Mouse (Mus musculus): Measurements from ENCODE around the gene Lpp.

Gene Lpp

DNA sequence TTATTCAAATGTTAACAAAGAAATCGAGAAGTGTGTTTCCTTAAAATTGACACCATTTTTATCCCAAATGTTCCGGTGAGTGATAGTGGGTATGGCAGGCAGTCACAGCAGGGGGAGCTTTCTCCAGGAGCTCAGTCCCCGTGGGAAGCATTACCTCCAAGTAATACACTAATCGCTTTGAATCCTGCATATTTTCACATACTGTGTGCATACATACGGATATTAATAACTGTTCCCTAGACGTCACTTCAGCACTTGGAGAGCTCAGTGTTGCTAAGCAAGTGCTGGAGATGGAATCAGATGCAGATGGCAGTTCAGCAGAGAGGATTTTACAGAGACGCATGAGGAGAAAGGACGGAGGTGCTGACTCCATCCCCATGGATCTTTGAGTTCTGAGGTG, 487.4 kb downstream of the Lpp start:
- DNase-seq (ENCODE audit: low spot score): no peak

DNA sequence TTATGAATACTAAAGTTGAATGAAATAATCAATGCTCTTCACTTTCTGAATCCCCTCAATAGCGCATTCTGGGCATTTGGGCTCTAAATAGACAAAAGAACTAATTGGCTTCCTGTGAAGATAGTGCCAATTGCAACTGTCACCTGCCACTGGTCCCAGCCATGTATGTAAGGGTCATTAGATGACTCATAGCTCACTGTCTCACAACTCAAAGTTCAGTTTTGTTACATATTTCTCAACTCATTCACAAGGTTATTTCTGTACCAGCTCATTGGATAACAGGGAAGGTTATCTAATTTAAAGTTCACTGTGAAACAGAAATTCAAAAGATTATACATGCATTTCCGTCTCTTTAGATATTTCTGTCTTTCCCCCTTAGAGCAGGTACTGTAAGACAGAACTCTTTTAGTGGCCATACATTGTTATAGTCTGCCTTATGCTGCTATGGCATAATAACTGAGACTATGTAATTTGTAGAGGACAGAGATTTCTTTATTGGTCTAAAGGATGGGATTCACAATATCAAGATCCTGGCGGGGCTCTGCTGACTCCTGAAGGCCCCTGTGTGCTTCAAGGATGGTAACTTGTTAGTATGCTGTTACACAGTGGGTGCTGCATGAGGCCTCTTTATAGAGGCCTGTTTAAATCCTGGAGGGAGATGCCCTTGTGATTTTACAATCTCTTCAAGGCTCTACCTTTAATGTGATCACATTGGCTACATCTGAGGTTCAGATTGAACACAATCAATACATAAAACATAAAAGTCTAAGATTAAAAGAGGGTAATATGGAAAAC, 488.9 kb downstream of the Lpp start:
- no peak for DNase-seq (ENCODE audit: low spot score)

DNA sequence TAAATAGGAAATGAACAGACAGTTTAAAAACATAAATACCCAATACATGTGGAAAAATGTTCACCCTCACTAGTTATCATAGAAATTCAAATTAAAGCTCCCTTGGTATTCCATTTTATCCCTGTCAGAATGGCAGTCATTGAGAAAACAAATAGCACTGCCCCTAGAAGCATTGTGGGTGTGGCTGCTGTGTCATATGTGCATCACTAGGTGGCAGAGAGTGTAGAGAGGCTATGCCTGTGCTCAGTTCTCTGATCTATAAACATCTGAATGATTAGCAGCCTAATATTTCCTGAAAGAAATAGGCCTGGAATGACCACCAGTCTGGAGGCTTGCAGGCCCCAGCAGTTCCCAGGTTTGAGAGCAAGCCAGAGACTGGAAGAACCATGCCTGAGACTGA, 490.7 kb downstream of the Lpp start:
- no peak for DNase-seq (ENCODE audit: low spot score)

DNA sequence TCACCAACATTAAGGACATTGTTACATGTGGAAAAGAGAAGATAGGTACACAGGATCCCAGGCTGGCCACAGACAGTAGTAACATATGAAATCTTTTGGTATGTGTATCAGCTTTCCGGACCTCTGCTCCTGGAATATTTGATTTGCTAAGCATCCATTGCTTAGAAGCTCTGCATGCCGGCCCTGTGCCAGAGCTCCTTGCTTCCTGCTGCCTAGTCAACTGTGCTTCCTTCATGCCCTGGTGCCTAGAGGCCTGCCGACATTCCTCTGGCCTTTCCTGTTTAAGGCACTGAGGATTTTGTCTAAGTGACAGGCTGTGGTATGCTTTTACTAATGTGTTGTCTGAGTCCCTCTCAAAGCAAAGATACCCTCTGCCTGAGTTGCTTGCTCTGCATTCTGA, 493.0 kb downstream of the Lpp start:
- no peak for DNase-seq (ENCODE audit: low spot score)

DNA sequence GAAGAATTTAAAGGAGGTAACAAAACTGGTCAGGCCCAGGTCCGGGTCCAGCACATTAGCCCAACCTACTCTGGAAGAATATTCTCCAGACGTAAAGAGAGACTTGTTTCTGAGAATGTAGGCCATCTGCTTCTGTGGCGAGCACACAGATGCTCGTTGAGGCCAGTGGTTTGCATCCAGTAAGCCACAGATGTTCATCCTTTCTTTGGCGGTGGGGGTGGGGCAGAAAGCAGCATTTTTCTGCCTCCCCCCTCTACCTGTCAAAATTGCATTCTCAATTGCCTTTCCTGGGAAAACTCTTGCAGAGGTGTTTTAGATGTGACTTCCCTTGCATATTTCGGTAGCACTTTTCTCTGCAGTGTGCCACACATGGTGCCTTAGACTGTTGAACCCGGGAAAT, 493.6 kb downstream of the Lpp start:
- DNase-seq (ENCODE audit: low spot score): no peak

DNA sequence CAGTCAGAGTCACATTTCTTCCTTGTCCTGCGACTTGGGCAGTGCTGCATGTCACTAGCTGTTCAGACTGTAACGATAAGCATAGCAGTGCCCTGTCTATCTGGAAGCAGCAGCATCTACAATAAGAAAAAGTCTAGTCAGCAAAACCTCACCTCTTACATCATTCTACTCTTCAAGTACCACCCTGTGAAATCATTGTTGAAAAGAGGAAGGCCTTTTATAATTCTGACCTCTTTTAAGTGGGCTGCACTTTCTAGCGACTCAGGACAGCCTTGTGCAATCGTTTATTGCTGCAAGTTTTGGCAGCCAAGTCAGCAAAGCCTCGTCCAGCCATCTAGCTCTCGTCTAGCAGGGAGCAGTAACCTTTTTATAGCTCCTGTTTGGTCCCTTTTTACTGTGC, 498.1 kb downstream of the Lpp start:
- DNase-seq (ENCODE audit: low spot score): no peak

DNA sequence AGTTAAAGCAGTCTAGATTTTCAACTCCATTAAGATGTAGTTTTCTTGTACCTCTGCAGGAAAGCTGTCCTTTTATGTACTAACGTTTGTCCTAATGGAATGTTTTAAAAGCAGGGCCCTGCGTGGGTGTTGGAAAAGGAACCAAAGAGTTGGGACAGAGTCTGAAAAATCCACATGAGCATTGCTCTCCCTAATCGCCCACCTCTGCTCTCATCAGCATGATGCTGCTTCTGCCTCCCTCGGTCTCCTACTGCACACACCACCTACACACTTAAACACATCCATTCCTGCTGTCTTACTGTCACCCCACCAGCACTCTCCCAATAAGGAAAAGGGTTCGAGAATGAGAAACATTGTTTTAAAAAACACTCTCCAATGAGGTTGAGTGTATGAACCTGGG, 501.9 kb downstream of the Lpp start:
- DNase-seq (ENCODE audit: low spot score): no peak

DNA sequence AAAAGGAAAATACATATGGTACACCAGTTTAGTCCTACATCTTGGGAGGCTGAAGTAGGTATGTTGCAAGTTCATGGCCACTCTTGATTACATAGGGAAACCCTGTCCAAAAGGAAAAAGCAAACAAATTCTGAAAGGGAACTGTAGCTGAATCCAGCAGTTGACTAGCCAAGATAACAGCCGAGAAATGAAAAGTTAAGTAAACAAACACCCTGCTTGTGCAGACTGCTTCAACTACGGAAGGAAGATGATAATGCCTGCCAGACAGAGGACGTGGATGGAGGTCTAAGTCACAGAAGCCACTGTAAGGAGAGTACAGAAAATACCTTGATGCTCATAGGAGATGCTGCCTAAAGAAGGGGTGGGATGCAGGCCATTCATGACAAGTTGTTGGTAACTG, 504.3 kb downstream of the Lpp start:
- DNase-seq (ENCODE audit: low spot score): no peak

DNA sequence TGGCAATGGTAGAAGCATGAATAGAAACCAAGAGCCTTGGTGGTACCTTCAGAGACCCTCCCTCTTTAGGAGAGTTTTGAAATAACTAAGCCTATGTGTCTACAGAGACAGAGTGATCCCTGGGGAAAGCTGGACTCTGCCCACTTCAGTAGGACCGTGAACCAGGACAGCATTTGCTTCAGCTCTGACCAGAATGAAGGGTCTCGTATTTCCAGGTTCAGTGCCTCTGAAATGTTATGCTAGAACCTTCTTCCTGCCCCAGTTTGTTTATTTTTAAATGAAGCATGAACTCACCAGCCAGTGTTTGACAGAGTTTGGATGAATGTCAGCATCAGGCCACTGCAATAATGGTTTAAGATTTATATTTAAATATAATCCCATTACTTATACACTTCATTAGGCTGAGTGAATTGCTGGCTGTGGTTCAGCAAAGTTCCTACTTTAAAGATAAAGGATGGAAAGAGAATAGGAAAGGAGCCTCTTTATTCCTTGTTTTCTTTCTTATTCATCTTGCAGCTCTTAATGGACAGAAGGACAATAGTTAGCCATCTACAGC, 507.0 kb downstream of the Lpp start:
- no peak for DNase-seq (ENCODE audit: low spot score)

DNA sequence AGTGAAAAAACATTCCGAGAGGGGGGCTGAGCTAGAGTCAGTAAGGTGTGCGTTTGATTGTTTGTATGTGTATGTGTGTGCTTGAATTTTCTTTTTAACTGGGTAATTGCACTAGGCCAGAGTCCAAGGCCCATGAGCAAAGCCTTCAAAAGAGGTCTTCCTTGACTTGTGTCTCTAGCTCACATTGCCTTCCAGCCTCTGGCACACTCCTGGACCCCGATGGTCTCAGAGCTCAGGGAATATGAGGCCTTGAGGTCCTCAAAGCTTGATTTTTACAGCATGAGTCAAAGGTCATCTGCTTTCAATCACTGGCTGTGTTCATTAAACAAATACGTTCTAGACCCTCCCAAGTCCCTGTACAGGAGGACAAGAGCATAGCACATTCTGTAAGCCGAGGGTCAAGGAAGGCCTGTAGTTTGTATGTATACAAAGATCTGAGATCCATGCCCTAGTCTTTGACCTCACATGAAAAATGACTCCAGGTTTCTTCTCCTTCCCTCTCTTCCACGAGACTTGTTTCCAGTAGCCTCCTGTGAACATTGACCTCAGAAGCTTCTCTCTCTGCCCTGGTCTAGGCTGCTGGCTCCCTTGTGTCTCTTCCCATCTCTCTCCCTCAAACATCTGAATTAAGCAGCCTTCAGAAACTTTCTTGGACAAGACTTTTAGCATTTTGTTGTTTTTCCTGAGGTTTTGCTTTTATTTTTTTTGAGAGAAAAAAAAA, 508.0 kb downstream of the Lpp start:
- DNase-seq (ENCODE audit: low spot score): no peak

DNA sequence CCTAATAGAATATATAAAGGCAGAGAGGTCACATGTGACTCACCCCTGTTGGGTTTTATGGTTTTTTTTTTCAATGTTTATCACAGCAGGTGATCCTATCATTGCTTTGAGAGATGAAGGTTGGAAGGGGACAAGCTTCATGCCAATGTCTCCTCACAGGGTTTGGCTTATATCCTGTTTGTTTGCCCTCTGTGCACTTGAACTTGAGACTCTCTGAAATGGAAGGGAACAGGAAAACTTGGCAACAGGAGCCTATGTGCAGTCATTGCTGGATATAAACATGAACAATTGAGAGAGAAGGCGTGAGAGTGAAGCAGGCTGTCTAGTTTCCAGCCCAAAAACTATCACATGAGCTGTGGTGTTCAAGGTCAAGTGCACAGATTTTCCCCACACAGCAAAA, 508.8 kb downstream of the Lpp start:
- no peak for DNase-seq (ENCODE audit: low spot score)

DNA sequence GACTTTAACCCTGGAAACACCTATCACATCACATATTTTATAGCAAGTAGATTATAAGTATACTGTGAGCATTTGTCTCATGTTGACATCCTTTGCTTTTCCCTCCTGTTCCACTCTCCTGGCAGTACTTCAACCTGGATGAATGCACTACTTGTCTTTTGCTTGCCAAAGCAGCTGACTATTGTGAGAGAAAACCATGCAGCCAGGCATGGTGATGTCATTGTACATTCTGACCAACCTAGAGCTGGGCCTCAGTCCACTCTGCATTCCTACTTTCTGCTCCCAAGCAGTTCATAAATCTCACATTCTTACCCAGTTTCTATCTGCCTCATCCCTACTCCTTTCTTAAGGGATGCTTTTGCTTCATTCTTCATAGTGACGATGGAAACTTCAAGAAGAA, 515.6 kb downstream of the Lpp start:
- no peak for DNase-seq (ENCODE audit: low spot score)

DNA sequence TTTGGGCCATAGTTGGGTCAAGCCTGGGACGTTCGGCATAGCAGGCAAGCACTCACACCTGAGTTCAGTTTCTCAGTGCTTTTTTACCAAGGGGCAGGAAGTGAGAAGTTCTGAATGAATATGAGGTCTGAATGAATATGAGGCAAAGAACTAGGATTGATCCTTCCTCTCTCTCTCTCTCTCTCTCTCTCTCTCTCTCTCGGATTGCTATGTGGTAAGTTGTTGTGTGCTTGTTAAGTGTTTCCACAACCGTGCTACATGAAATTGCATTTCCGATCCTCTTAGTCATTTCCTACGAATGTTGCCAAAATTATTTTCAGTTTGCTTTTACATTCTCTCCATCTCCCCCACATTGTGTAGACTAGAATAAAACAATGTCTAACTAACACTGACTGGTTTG, 517.0 kb downstream of the Lpp start:
- DNase-seq (ENCODE audit: low spot score): no peak

DNA sequence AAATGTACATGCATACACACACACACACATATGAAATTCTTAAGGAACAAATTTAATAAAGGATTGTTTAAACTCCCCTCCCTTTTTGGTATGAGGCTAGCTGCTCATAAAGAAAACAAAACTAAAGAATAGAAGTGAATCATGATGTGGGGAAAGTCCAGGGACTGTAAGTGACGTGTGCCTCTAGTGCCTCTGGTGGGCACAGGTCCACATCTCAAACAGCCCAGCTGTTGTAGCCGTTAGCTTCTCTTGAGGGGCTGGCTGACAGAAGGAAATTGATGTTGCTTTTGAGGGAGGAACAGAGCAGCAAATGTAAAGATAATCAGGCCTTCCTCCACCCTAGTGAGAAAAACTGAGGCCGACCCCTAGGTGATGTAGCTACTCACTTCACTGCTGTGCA, 517.5 kb downstream of the Lpp start:
- no peak for DNase-seq (ENCODE audit: low spot score)

DNA sequence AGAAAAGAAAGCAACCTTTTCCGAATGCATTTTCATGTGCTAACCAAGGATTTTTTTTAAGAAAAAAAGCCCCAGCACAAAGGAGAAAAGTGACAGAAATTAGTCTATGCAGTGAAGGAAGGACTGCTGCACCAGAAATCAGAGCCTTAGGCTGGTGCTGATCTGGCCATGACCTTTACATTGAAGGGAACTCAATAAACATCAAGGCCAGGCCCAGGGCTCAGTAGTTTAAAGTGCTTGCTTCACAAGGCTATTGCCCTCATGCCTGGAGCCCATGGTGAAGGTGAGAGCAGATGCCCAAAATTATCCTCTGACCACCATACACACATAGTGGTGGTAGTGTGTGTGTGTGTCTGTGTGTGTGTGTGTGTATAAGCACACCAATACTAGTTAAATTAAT, 519.1 kb downstream of the Lpp start:
- no peak for DNase-seq (ENCODE audit: low spot score)

DNA sequence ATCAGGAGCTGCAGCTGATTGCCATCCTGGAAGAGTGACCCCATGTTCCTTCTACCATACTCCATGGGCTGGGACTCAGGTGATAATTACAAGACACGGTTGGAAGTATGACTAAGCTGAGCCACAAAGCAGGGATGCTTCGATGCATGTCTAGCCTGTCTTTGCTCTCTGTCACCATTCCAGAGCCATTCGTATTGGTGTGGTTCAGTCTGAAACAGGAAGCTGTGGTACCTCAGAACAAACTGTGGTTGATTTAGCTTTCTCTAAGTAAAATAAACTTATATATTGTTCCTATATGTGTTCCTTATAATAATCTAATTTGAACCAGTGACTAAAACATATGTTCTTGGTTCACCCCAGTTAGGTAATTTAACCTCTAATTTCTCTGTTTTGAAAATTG, 519.7 kb downstream of the Lpp start:
- DNase-seq (ENCODE audit: low spot score): no peak

DNA sequence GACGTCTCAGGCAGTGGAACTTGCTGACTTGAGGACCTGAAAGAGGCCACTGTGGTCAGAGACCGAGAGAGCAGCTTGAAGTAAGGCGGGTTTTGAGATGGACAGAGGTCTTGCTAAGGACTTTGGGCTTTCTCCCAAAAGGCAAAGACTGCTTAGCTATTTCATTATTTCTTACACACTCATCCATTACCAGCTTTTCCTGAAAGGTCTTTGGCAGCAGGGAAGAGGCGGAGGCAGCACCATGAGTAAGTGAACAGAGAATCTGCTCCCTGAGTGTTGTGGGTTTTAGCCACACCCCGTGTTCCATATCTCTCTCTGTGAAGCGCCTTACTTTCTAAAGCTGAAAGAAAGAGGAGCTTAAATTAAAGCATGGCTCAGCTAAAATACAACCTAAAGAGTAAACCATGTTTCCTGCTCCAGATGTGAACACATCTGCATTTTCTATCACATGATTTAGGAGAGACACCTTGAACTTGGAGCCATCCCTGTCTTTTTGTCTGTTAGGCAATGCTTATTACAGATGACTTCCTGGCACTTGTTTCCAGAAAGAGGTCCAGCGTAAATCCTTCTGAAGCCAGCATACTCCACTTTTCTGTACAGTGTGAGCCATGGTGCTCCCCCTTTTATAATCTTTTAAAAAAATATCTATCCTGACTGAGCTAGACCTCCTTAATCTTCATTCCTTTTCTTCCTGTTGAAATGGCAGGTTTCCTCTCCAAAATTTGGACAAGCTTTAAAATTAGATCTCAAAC, 520.5 kb downstream of the Lpp start:
- no peak for DNase-seq (ENCODE audit: low spot score)

DNA sequence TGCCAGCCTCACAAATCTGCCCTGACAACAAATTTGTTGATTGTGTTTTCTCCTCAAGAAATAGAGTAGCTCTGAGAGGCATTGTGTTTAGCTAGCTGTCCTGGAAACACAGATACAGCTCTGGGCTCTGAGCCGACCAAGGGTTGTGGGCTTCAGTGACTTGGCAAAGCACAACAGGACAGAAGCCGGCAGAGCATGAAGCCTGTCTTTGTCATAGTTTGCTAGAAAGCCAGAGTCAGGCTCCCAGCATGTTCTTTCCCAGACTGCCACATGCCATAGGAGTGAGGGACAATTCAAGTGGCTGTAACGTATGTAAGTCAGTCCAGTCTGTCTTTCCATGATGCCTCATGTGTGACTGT, 521.1 kb downstream of the Lpp start:
- DNase-seq (ENCODE audit: low spot score): no peak

DNA sequence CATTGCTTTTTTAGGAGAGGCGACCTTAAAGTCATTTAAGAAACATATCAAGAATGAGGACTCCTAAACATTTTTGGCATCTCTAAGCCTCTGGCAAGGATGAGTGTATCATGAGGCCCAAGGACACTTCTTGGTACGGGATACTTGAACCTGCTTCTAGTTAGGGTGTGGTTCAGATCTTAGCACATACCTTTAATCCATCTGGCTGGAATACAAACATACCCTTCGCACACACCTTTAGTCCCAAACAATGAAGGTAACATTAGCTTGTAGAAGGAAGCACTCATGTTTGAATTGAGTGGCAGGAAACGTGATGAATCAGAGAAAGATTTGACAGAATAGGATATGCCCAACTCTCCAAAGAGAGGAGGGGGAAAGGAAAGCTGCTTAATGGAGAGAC, 522.2 kb downstream of the Lpp start:
- no peak for DNase-seq (ENCODE audit: low spot score)

DNA sequence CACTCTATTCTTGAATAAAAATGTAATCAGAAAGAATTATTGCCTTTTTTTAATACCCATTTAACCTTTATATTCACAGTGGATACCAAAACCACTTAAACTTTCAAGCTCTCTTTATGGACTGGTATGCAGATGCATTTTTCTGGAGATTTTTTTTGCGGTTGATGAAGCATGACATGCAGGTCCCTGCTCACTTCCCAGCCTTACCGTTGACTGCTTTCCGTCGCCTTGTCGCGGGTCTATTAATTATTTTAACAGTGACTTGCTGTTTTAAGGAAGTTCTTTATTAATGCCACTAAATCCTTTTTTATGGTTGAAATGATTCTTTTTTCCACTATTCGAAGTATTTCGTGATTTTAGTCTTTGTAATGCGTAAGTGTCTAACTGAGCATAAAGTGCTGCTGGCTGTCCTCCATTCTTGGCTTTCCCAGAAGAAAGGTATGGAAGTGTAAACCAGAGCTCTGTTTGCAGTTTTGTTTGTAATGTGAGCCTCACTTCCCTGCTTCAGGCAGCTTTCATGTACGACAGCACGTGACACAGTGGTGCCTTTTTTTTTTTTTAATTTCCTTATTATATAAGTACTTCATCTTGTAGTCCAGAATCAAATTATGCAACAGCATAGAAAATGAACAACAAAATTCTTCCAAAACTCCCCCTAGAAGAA, 526.2 kb downstream of the Lpp start:
- DNase-seq (ENCODE audit: low spot score): no peak

DNA sequence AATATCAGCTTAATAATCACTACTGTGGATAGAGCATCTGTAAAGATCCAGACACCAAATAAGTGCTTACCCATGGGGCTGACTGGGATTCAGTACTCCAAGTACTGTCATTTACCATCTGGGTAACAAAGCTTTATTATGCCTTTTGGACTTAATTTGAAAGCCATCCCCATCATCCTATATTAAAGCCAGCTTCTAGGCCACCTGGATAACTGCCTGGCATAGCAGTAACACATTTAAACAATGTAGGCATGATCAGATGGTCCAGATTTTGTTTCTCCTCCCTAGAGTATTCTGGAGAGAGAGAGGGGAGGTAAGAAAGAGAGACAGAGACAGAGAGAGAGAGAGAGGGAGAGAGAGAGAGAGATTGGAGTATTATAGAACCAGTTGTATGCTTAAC, 536.8 kb downstream of the Lpp start:
- DNase-seq (ENCODE audit: low spot score): no peak

DNA sequence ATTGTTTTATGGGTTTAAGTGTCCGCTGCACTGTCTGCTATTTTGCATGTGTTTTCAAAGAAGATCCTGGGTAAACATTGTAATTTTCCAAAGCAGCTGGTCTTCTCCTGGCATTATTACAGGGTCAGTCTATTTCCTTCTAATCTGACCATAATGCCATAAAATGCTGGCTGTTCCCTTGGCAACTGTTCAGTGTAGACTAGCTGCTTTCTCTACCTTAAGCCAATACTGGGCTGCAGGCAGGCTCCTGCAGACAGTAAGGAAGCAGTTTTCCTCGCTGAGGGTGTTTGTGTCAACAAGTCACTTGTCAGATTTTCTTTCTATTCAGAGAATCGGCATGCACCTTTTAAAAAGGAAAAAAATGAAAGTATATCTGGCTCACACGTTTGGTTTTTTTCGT, 537.3 kb downstream of the Lpp start:
- no peak for DNase-seq (ENCODE audit: low spot score)

Measured in ovary, postnatal 14 days (tissue).